Mouse (Mus musculus) intestine, embryonic 16.5 days (tissue): ENCODE measurements at regions not wholly inside any gene's neighbourhood (a gene's known extent, or its start where the extent isn't known, plus 50 kb on each side); places are given as distances from the start of the nearest gene placed in this dataset.

Experiments
- ATAC-seq: fragments of 200-750 bp; cut with Nextera tagmentation; 2 replicates; pipeline ENCODE4 v1.8.0; 2017; ENCODE audit warnings: moderate TSS enrichment, moderate library complexity
- H3K27ac ChIP-seq: fragments of 300-500 bp; sonication (generic); 2 replicates; pipeline ENCODE4 v1.5.1; 2014; ENCODE audit warnings: mild to moderate bottlenecking, low read length
- H3K27me3 ChIP-seq: fragments of 300-500 bp; sonication (generic); replicated peaks from 2 replicates; pipeline ENCODE4 v1.6.1; 2014; ENCODE audit warnings: low read length, control low read depth, mixed read lengths; ENCODE audit not compliant: control insufficient read depth, insufficient read depth
- H3K36me3 ChIP-seq: fragments of 300-500 bp; sonication (generic); 2 replicates; pipeline ENCODE4 v1.6.1; 2014; ENCODE audit warnings: low read length, control low read depth; ENCODE audit not compliant: control insufficient read depth, insufficient read depth
- H3K4me1 ChIP-seq: fragments of 300-500 bp; sonication (generic); 2 replicates; pipeline ENCODE4 v1.6.1; 2014; ENCODE audit warnings: low read length, control low read depth, mixed read lengths; ENCODE audit not compliant: control insufficient read depth, insufficient read depth
- H3K4me2 ChIP-seq: fragments of 300-500 bp; sonication (generic); 2 replicates; pipeline ENCODE4 v1.6.1; 2014; ENCODE audit warnings: low read depth, low read length, control low read depth
- H3K4me3 ChIP-seq: fragments of 300-500 bp; sonication (generic); 2 replicates; pipeline ENCODE4 v1.5.1; 2014; ENCODE audit warnings: mild to moderate bottlenecking, low read length
- H3K9ac ChIP-seq: fragments of 300-500 bp; sonication (generic); 2 replicates; pipeline ENCODE4 v1.6.1; 2014; ENCODE audit warnings: low read depth, low read length
- H3K9me3 ChIP-seq: fragments of 300-500 bp; sonication (generic); 2 replicates; pipeline ENCODE4 v1.6.1; 2016; ENCODE audit warnings: low read length, control low read depth; ENCODE audit not compliant: control insufficient read depth
- WGBS: fragments of 180-500 bp; shearing (Covaris S2); extraction: QIAGEN DNeasy Blood & Tissue Kit; methylation state at CpG from one replicate; pipeline ENCODE4 v1.1.7; 2014; 5-methylcytosine and 5-hydroxymethylcytosine counted together

GRCm38 (mm10) chr1:164704397-164705091 lies 91.9 kb upstream of the Dpt start:
- Histone ChIP-seq H3K4me3 (no peak overlapping the region), H3K9ac (no peak overlapping the region), H3K27ac (peak overlapping the region; percentile 81), H3K9me3 (no peaks in the 10 kb centered on the region), H3K27me3 (no peaks in the 10 kb centered on the region), H3K36me3 (no peaks in the 10 kb centered on the region), H3K4me1 (peaks cover 3% of the 10 kb centered on the region), H3K4me2 (no peak overlapping the region)
- 62% methylated on average over 11 of the region's 11 CpGs for WGBS
- peak; percentile 47 for ATAC-seq

GRCm38 (mm10) chr1:164703560-164704131 lies 92.8 kb upstream of the Dpt start:
- peaks cover 3% of the 10 kb centered on the region for H3K4me1 ChIP-seq
- no peak overlapping the region for H3K4me2 ChIP-seq
- peak; percentile 97 for ATAC-seq
- H3K27me3 ChIP-seq = no peaks in the 10 kb centered on the region
- peak overlapping the region; percentile 81 for H3K27ac ChIP-seq
- 35% methylated on average over 4 of the region's 4 CpGs for WGBS
- no peaks in the 10 kb centered on the region for H3K9me3 ChIP-seq
- H3K36me3 ChIP-seq = no peaks in the 10 kb centered on the region
- H3K9ac ChIP-seq = no peak overlapping the region
- no peak overlapping the region for H3K4me3 ChIP-seq

GRCm38 (mm10) chr1:164690055-164690454 lies 106.4 kb upstream of the Dpt start:
- Histone ChIP-seq H3K4me2 (no peak overlapping the region), H3K27me3 (no peaks in the 10 kb centered on the region), H3K27ac (no peak overlapping the region), H3K36me3 (no peaks in the 10 kb centered on the region), H3K9me3 (no peaks in the 10 kb centered on the region), H3K4me3 (no peak overlapping the region), H3K9ac (no peak overlapping the region), H3K4me1 (no peaks in the 10 kb centered on the region)
- no peak for ATAC-seq
- WGBS = 96% methylated on average over 1 of the region's 1 CpGs

- Histone ChIP-seq H3K27me3 (no peaks in the 10 kb centered on the region), H3K4me2 (no peak overlapping the region), H3K4me1 (no peaks in the 10 kb centered on the region), H3K9me3 (no peaks in the 10 kb centered on the region), H3K9ac (no peak overlapping the region), H3K27ac (no peak overlapping the region), H3K4me3 (no peak overlapping the region), H3K36me3 (no peaks in the 10 kb centered on the region)
- ATAC-seq = no peak
- 82% methylated on average over 4 of the region's 4 CpGs for WGBS
These were observed 107.1 kb upstream of the Dpt start for GRCm38 (mm10) chr1:164689311-164689710.

- no peaks in the 10 kb centered on the region for H3K36me3 ChIP-seq
- no peak overlapping the region for H3K4me2 ChIP-seq
- no peaks in the 10 kb centered on the region for H3K9me3 ChIP-seq
- H3K4me3 ChIP-seq = no peak overlapping the region
- 62% methylated on average over 2 of the region's 2 CpGs for WGBS
- no peak overlapping the region for H3K9ac ChIP-seq
- H3K4me1 ChIP-seq = no peaks in the 10 kb centered on the region
- no peak overlapping the region for H3K27ac ChIP-seq
- no peak for ATAC-seq
- no peaks in the 10 kb centered on the region for H3K27me3 ChIP-seq
These were observed 112.0 kb upstream of the Dpt start for GRCm38 (mm10) chr1:164684437-164684836.

- H3K4me3 ChIP-seq = no peak overlapping the region
- 87% methylated on average over 3 of the region's 3 CpGs for WGBS
These were observed 112.7 kb upstream of the Dpt start for GRCm38 (mm10) chr1:164683788-164684187.

GRCm38 (mm10) chr1:164682867-164683599 lies 113.4 kb upstream of the Dpt start:
- Histone ChIP-seq H3K27ac (no peak overlapping the region), H3K4me2 (no peak overlapping the region), H3K36me3 (no peaks in the 10 kb centered on the region), H3K4me3 (no peak overlapping the region), H3K27me3 (no peaks in the 10 kb centered on the region), H3K4me1 (no peaks in the 10 kb centered on the region), H3K9ac (no peak overlapping the region), H3K9me3 (no peaks in the 10 kb centered on the region)
- 86% methylated on average over 5 of the region's 5 CpGs for WGBS
- ATAC-seq = no peak

More at GRCm38 (mm10) chr1:164683788-164684187, 112.7 kb upstream of the Dpt start:
- Histone ChIP-seq H3K9ac (no peak overlapping the region), H3K27ac (no peak overlapping the region), H3K36me3 (no peaks in the 10 kb centered on the region), H3K9me3 (no peaks in the 10 kb centered on the region), H3K4me1 (no peaks in the 10 kb centered on the region), H3K27me3 (no peaks in the 10 kb centered on the region), H3K4me2 (no peak overlapping the region)
- ATAC-seq = no peak

GRCm38 (mm10) chr1:164682426-164682825 lies 114.0 kb upstream of the Dpt start:
- Histone ChIP-seq H3K36me3 (no peaks in the 10 kb centered on the region), H3K27me3 (no peaks in the 10 kb centered on the region), H3K4me2 (no peak overlapping the region), H3K9me3 (no peaks in the 10 kb centered on the region), H3K4me1 (no peaks in the 10 kb centered on the region), H3K27ac (no peak overlapping the region), H3K9ac (no peak overlapping the region), H3K4me3 (no peak overlapping the region)
- 88% methylated on average over 6 of the region's 6 CpGs for WGBS
- no peak for ATAC-seq

GRCm38 (mm10) chr1:164681582-164681981 lies 114.9 kb upstream of the Dpt start:
- 65% methylated on average over 5 of the region's 5 CpGs for WGBS
- Histone ChIP-seq H3K27me3 (no peaks in the 10 kb centered on the region), H3K4me2 (no peak overlapping the region), H3K9me3 (peaks cover 3% of the 10 kb centered on the region; the same call in 1 of the 2 replicates), H3K9ac (no peak overlapping the region), H3K36me3 (no peaks in the 10 kb centered on the region), H3K4me1 (no peaks in the 10 kb centered on the region), H3K4me3 (no peak overlapping the region), H3K27ac (no peak overlapping the region)
- no peak for ATAC-seq
